Mouse (Mus musculus) C2C12 (cell line): ENCODE data around the gene Tgm2. TPM values are rescaled to one million over a fixed set of nuclear protein-coding genes. Genes with fewer than 3 reads are reported as not detected.

ENCODE experiments used
- H3K27me3 ChIP-seq: one replicate; pipeline ENCODE4 v1.6.1; 2011; ENCODE audit not compliant: control insufficient read depth, insufficient read depth, insufficient read length
- H3K36me3 ChIP-seq: one replicate; pipeline ENCODE4 v1.6.1; 2011; ENCODE audit not compliant: control insufficient read depth, insufficient read depth
- H3K4me3 ChIP-seq: one replicate; pipeline ENCODE4 v1.5.1; 2011; ENCODE audit warnings: mild to moderate bottlenecking, control low read depth; ENCODE audit not compliant: poor library complexity, insufficient read depth, severe bottlenecking
- H3K79me2 ChIP-seq: one replicate; pipeline ENCODE4 v1.6.1; 2011; ENCODE audit not compliant: control insufficient read depth, insufficient read depth
- H3K79me3 ChIP-seq: one replicate; pipeline ENCODE4 v1.6.1; 2011; ENCODE audit warnings: low read depth, control low read depth
- H3ac ChIP-seq: one replicate; pipeline ENCODE3; 2011; ENCODE audit warnings: low read depth; ENCODE audit not compliant: control insufficient read depth, insufficient read length
- CEBPB ChIP-seq: IDR thresholded peaks from one replicate; pipeline ENCODE4 v1.6.1; 2011; ENCODE audit warnings: low read depth, mild to moderate bottlenecking, control low read depth, moderate library complexity
- CTCF ChIP-seq: IDR thresholded peaks from one replicate; pipeline ENCODE4 v1.5.1; 2011; ENCODE audit not compliant: control insufficient read depth, insufficient read depth, insufficient read length
- FOSL1 ChIP-seq: IDR thresholded peaks from one replicate; pipeline ENCODE4 v1.8.0; 2011; ENCODE audit warnings: mild to moderate bottlenecking, low read length; ENCODE audit not compliant: poor library complexity, insufficient read depth, severe bottlenecking
- MAX ChIP-seq: IDR thresholded peaks from one replicate; pipeline ENCODE4 v1.6.1; 2011; ENCODE audit warnings: mild to moderate bottlenecking, control low read depth
- MYOD1 ChIP-seq: IDR thresholded peaks from one replicate; pipeline ENCODE4 v1.6.1; 2011; ENCODE audit warnings: low read depth; ENCODE audit not compliant: control insufficient read depth, insufficient read length
- MYOG ChIP-seq: IDR thresholded peaks from one replicate; pipeline ENCODE4 v1.6.1; 2011; ENCODE audit not compliant: control insufficient read depth, insufficient read length; ENCODE audit errors: extremely low read depth
- USF1 ChIP-seq: IDR thresholded peaks from one replicate; pipeline ENCODE4 v1.6.1; 2011; ENCODE audit warnings: low read depth, mild to moderate bottlenecking, control low read depth, moderate library complexity
- polyA plus RNA-seq: library from polyadenylated mRNA; unstranded; fragments of >200 nt; fragmentation: generic; extraction: Trizol; gene quantifications from one replicate; pipeline ENCODE4 v1.2.1, GENCODE M21; 2012; ENCODE audit warnings: missing spikeins

The Tgm2 gene
- polyA plus RNA-seq, 1 experiment = 1.1 TPM

DNA sequence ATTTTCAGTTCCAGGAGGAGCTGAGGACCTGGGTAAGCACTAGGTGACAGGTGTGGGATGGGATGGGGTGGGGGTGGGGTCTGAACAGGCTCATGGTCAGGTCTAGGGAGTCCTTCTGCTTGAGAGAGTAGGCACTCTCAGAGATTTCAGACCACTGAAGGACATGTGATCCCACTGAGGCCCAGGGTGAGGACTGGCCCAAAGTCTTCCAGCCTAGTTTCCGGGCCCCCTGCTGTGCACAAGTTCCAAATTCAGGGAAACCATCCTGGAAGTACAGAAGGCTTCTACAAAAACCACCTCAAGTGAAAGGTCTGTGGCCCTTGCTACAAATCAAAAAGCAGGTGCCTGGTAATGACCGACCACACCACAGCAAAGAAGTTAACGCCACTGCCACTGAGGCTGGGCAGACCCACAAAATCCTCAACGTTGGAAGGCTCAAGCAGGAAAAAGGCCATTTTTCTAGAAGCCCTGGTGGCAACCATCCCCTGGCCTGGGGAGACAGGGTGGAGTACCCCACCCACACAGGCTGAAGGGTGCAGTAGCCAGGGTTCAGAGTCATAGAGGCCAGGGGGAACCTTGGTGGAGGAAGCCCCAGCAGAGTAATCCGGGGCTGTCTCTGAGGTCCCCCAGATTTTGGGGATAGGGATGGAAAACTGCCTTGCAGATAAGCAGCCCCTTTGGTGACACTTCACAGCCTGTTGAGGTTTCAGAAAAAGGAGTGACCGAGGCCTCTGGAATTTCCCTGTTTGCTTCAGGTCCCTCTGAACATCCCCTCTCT, 1.3 kb downstream of the Tgm2 start:
- Histone ChIP-seq H3K27me3 (no peaks in the 10 kb centered on the region), H3K79me3 (no peaks in the 10 kb centered on the region), H3ac (no peak overlapping the region), H3K79me2 (no peaks in the 10 kb centered on the region), H3K4me3 (no peak overlapping the region), H3K36me3 (no peaks in the 10 kb centered on the region)
- no peak for TF ChIP-seq MYOD1
- no peak for TF ChIP-seq CEBPB
- no peak for TF ChIP-seq MAX
- no peak for TF ChIP-seq MYOG
- TF ChIP-seq USF1 = no peak
- TF ChIP-seq FOSL1 = no peak
- no peak for TF ChIP-seq CTCF

DNA sequence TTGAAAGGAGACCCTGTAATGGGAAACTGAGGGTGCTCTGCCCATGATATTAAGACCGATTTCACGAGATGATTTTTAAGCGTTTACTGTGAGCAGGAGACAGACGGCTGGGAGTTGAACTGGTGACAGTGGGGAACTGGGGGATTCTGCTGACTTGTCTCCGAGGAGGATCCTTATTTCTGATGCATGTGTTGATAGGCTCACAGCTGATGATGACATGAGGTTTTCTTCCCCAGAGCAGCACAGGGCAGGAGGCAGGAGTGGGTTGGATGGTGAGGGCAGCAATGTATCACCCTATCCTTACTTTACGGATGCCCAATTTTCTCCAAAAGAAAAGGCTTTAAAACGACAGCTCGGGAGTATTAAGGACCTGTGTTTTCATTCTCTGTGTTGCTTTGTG, 2.0 kb downstream of the Tgm2 start:
- no peaks in the 10 kb centered on the region for H3K79me3 ChIP-seq
- no peaks in the 10 kb centered on the region for H3K27me3 ChIP-seq
- no peaks in the 10 kb centered on the region for H3K79me2 ChIP-seq
- TF ChIP-seq MYOD1 (no peak), CTCF (no peak), CEBPB (no peak), MYOG (no peak), USF1 (no peak), FOSL1 (no peak), MAX (no peak)
- no peaks in the 10 kb centered on the region for H3K36me3 ChIP-seq
- H3K4me3 ChIP-seq = no peak overlapping the region
- no peak overlapping the region for H3ac ChIP-seq

DNA sequence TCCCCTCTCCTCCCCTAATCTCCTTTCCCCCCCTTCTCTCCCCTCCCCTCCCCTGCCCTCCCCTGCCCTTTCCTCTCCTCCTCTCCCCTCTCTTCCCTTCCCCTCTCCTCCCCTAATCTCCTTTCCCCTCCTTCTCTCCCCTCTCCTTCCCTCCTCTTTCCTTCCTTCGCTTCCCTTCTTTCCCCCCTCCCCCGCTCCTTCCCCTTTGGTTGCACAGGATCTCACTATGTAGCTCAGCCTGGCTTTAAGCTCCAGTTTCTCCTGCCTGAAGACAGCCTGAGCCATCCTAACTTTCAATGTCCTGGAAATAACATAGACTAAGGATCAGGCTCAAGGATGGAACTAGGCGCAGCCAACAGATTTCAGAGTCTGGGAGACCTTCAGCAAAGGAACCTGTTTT, 2.4 kb downstream of the Tgm2 start:
- Histone ChIP-seq H3K79me2 (no peaks in the 10 kb centered on the region), H3K36me3 (no peaks in the 10 kb centered on the region), H3ac (no peak overlapping the region), H3K79me3 (no peaks in the 10 kb centered on the region), H3K4me3 (no peak overlapping the region), H3K27me3 (no peaks in the 10 kb centered on the region)
- TF ChIP-seq CEBPB (no peak), MAX (no peak), MYOG (no peak), FOSL1 (no peak), USF1 (no peak), CTCF (no peak), MYOD1 (no peak)

DNA sequence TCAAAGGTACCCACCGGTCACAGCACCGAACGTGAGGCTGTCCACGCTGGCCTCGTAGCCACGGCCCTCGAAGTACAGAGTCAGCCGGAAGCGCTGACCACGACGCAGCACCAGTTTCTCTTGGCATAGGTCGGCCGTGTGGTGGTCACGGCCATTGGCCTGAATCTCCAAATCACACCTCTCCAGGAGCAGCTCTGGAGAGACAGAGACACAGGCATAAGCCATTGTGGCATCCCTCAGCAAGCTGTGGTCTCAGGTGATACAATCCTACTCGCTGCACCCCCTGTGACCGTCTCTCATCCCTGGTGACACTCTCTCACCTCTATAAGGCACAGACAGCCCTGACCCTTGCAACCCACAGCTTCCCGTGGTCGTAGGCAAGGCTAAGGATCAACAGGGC, 3.3 kb downstream of the Tgm2 start:
- Histone ChIP-seq H3K4me3 (no peak overlapping the region), H3K36me3 (no peaks in the 10 kb centered on the region), H3K27me3 (no peaks in the 10 kb centered on the region), H3K79me3 (no peaks in the 10 kb centered on the region), H3ac (no peak overlapping the region), H3K79me2 (no peaks in the 10 kb centered on the region)
- TF ChIP-seq FOSL1 = no peak
- TF ChIP-seq CTCF = no peak
- no peak for TF ChIP-seq MYOG
- TF ChIP-seq MAX = no peak
- no peak for TF ChIP-seq MYOD1
- TF ChIP-seq USF1 = no peak
- TF ChIP-seq CEBPB = no peak

DNA sequence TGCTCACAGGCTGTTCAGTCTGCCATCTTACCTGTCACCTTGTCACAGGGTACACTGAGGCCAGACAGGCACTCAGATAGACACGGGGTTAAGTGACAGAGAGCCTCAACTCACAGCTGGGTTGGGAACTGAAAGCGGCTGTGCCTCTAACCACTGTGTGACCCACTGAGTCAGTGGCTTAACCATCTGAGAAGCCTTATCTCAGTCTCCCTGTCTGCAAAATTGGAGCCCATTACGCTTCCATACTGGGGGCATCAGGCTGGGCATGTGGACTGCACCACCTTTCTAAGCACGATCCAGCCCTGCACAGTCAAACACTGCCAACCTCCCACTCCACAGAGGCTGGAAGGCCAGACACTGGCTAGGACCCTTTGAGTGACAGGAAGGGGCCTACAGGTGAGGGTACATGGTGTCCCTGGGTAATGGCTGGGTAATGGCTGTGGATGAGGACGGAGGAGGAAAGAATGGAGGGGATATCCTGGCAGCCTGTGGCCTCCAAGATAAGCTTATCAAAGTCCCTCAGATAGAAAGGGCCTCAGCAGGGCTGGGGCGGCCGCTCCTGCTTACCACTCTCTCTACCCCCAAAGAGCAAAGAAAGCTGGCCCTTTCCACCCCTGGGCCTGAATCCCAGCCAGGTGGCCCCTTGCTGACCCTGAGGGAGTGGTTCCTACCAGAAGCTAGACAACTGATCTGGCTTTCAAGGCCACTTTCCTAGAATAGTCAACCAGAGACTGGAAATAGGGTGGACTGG, 4.4 kb downstream of the Tgm2 start:
- Histone ChIP-seq H3K79me3 (no peaks in the 10 kb centered on the region), H3K4me3 (no peak overlapping the region), H3K27me3 (no peaks in the 10 kb centered on the region), H3ac (no peak overlapping the region), H3K79me2 (no peaks in the 10 kb centered on the region), H3K36me3 (no peaks in the 10 kb centered on the region)
- TF ChIP-seq MYOD1 = no peak
- TF ChIP-seq MAX = no peak
- no peak for TF ChIP-seq CEBPB
- no peak for TF ChIP-seq MYOG
- no peak for TF ChIP-seq FOSL1
- TF ChIP-seq USF1 = no peak
- TF ChIP-seq CTCF = no peak
